In the genomic region with DNA sequence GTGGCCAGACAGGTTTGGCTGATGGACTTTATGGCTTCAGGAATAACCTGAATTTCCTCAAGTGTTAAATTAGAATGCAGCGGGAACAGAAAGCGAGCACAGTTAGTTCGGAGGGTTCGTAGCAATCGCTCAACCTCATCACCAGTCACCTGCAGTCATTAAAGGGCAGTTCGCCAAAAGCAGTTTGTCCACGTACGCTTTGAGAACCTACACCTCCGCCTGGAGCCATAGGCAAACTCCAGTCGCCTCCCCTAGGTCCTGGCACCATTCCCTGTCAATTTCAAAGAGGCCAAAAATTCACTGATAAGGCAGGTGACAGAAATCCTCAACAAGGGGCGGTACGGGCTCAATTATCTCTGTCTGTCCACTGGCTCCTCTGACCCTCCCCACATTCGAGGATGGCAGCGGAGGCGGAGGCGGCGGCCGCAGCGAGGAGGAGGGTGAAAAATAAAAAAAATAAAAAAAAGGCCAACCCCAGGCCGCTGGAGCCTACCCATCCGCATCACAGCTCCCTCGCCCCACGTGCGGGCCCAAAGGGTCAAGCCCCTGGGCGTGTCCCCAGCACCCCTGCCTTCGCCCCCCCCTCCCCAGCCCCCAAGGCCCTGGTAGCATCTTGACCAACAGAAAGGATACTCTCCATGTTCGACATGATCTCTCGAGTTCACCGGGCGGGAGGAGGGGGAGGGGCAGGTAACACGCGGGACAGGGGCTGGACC, we compare ENCODE assay signal across 9 mouse cellular contexts. TPM values are rescaled to one million over a fixed set of nuclear protein-coding genes. Genes with fewer than 3 reads are reported as not detected.
DNase-seq lines count a peak whose midpoint lies in the region; ATAC-seq lines count a peak whose summit lies in the region.
"Had no signal": no experiment of that assay in that cellular context is flagged by ENCODE, and none has a peak within 500 bp of the region (broad histone marks: within the 10 kb centered on the region; RNA-seq: fewer than 3 reads in every experiment).

No protein-coding gene starts in this region.

- no peaks in the 10 kb centered on the region for H3K36me3 ChIP-seq in forebrain, embryonic 13.5 days (ENCODE audit: poor library complexity, severe bottlenecking)
- no peaks in the 10 kb centered on the region for H3K36me3 ChIP-seq in hindbrain, embryonic 11.5 days (ENCODE audit: control insufficient read depth, insufficient read depth, low read length)
- H3K36me3 ChIP-seq in macrophage (ENCODE audit: inconsistent target): no peaks in the 10 kb centered on the region

- ATAC-seq in cerebellum, adult (ENCODE audit: insufficient number of reproducible peaks, low FRiP score, low TSS enrichment): peak; percentile 69
- ATAC-seq in forebrain, embryonic 13.5 days: peak; percentile 82
- ATAC-seq in hindbrain, embryonic 11.5 days (ENCODE audit: low FRiP score): peak; percentile 89

- H3K9me3 ChIP-seq in forebrain, embryonic 13.5 days (replicated peaks): no peaks in the 10 kb centered on the region
- no peaks in the 10 kb centered on the region for H3K9me3 ChIP-seq in hindbrain, embryonic 11.5 days (ENCODE audit: control insufficient read depth, low read length)

- H3K4me1 ChIP-seq in forebrain, embryonic 13.5 days: no peaks in the 10 kb centered on the region
- no peaks in the 10 kb centered on the region for H3K4me1 ChIP-seq in hindbrain, embryonic 11.5 days (replicated peaks; ENCODE audit: control insufficient read depth, insufficient read depth, low read length)

- peak overlapping the region; percentile 60 for H3K4me2 ChIP-seq in forebrain, embryonic 13.5 days
- peak overlapping the region; percentile 44 for H3K4me2 ChIP-seq in hindbrain, embryonic 11.5 days (replicated peaks; ENCODE audit: low read depth, low read length)

- 22% methylated on average over 25 of the region's 32 CpGs for WGBS in forebrain, embryonic 13.5 days
- WGBS in hindbrain, embryonic 11.5 days: 16% methylated on average over 25 of the region's 32 CpGs
- 29% methylated on average over 21 of the region's 32 CpGs for WGBS in macrophage (ENCODE audit: missing documents)

- peak overlapping the region; percentile 65 for H3K9ac ChIP-seq in forebrain, embryonic 13.5 days
- H3K9ac ChIP-seq in hindbrain, embryonic 11.5 days (ENCODE audit: low read depth, low read length): peak overlapping the region; percentile 53

- peak overlapping the region; percentile 54 for H3K4me3 ChIP-seq in forebrain, embryonic 13.5 days
- peak overlapping the region; percentile 49 for H3K4me3 ChIP-seq in hindbrain, embryonic 11.5 days (ENCODE audit: low read depth, low read length)
- H3K4me3 ChIP-seq in macrophage (ENCODE audit: inconsistent target): peak overlapping the region; percentile 54

- no peaks in the 10 kb centered on the region for H3K27me3 ChIP-seq in forebrain, embryonic 13.5 days
- no peaks in the 10 kb centered on the region for H3K27me3 ChIP-seq in hindbrain, embryonic 11.5 days (ENCODE audit: control insufficient read depth, insufficient read depth, low read length)

- no peaks in the 10 kb centered on the region for H3K79me2 ChIP-seq in macrophage (ENCODE audit: inconsistent target)

- DNase-seq in adrenal gland, postnatal 36 days: peak; percentile 21 to 22
- no peak for DNase-seq in adrenal gland, adult 2 months
- peak; percentile 31 for DNase-seq in hindbrain, embryonic 11.5 days (ENCODE audit: low spot score)
- DNase-seq in layer of hippocampus, postnatal 25 days (ENCODE audit: extremely low spot score in 1 of 2, low spot score in 1 of 2): peak; percentile 3 to 12
- peak; percentile 3 for DNase-seq in right cerebral cortex, postnatal 25 days

- H3K27ac ChIP-seq in forebrain, embryonic 13.5 days: no peak overlapping the region
- no peak overlapping the region for H3K27ac ChIP-seq in hindbrain, embryonic 11.5 days (ENCODE audit: low read depth, low read length)
- H3K27ac ChIP-seq in macrophage: no peak overlapping the region

RNA-seq across cellular contexts. Expression of gene 2610002M06Rik, which starts 0.5 kb away (rescaled TPM):
- 10 to 100 TPM; 10.1 to 12.3 TPM for total RNA-seq in adrenal gland, postnatal 36 days (2021)
- 10 to 100 TPM in 1 of 2 experiments, 1 to 10 TPM in 1; 8.9 to 11.6 TPM for total RNA-seq in adrenal gland, adult 2 months (2021)
- polyA plus RNA-seq in adrenal gland, adult 2 months (2012; rRNA removed): 0.66 and 0.79 TPM in 2 replicates
- polyA plus RNA-seq in forebrain, embryonic 13.5 days (2015; fragmentation: Nextera tagmentation; extraction: Ambion mirVana): 12.9 and 13.6 TPM in 2 replicates
- polyA plus RNA-seq in hindbrain, embryonic 11.5 days (2014; fragmentation: Nextera tagmentation; extraction: Ambion mirVana): 9.8 and 10.5 TPM in 2 replicates
- 10 to 100 TPM; 29.3 to 32.1 TPM for total RNA-seq in layer of hippocampus, postnatal 25 days (2021)
- 10 to 100 TPM in 8 of 26 experiments, 1 to 10 TPM in 18; 2.6 to 15.4 (median 8.4) TPM for total RNA-seq in macrophage (2018; cell fraction: chromatin; rRNA removed)
- total RNA-seq in macrophage (2018; cell fraction: cytosol; rRNA removed): 10 to 100 TPM in 20 of 26 experiments, 1 to 10 TPM in 6; 8.8 to 12.6 (median 10.5) TPM
- 10 to 100 TPM in 5 of 26 experiments, 1 to 10 TPM in 21; 3.0 to 16.9 (median 8.3) TPM for total RNA-seq in macrophage (2018; cell fraction: nucleus; rRNA removed)
- 7.2 to 10.8 TPM (median 8.0 TPM) in 3 replicates for polyA plus RNA-seq in macrophage (2018)

RNA-seq across cellular contexts. Expression of gene Tent5d, which starts 23.3 kb away (rescaled TPM):
- total RNA-seq in adrenal gland, postnatal 36 days (2021): not detected
- not detected for total RNA-seq in adrenal gland, adult 2 months (2021)
- polyA plus RNA-seq in adrenal gland, adult 2 months (2012; rRNA removed): not detected in 2 replicates
- not detected in 2 replicates for polyA plus RNA-seq in forebrain, embryonic 13.5 days (2015; fragmentation: Nextera tagmentation; extraction: Ambion mirVana)
- polyA plus RNA-seq in hindbrain, embryonic 11.5 days (2014; fragmentation: Nextera tagmentation; extraction: Ambion mirVana): 0.04 and 0.26 TPM in 2 replicates
- total RNA-seq in layer of hippocampus, postnatal 25 days (2021): not detected
- total RNA-seq in macrophage (2018; cell fraction: chromatin; rRNA removed): not detected
- total RNA-seq in macrophage (2018; cell fraction: cytosol; rRNA removed): under 1 TPM in 2 of 26 experiments, not detected in 24; 0.03 to 0.05 TPM
- under 1 TPM in 1 of 26 experiments, not detected in 25; 0.51 TPM for total RNA-seq in macrophage (2018; cell fraction: nucleus; rRNA removed)
- polyA plus RNA-seq in macrophage (2018): not detected in 3 replicates
- total RNA-seq: neutrophil, adult 5-6 weeks had no signal
